Mouse (Mus musculus): ENCODE results near the gene Wipf1. TPM values are rescaled to one million over a fixed set of nuclear protein-coding genes. Genes with fewer than 3 reads are reported as not detected.

The Wipf1 gene
- polyA plus RNA-seq, 1 experiment from 2014 or later, result 21.5 TPM

- Histone ChIP-seq H3K27ac (replicated peaks; ENCODE audit: low read depth, low read length) (peak overlapping the region; percentile 94), H3K4me1 (ENCODE audit: control insufficient read depth, insufficient read depth, low read length) (peaks cover 58% of the 10 kb centered on the region), H3K4me3 (ENCODE audit: low read depth, low read length) (peak overlapping the region; percentile 13), H3K9me3 (ENCODE audit: control insufficient read depth, low read length) (no peaks in the 10 kb centered on the region), H3K4me2 (ENCODE audit: low read depth, low read length) (peak overlapping the region; percentile 47), H3K36me3 (ENCODE audit: control insufficient read depth, insufficient read depth, low read length) (no peaks in the 10 kb centered on the region), H3K27me3 (replicated peaks; ENCODE audit: control insufficient read depth, insufficient read depth, low read length) (no peaks in the 10 kb centered on the region), H3K9ac (ENCODE audit: low read depth, low read length) (peak overlapping the region; percentile 48; the same call in 1 of the 2 replicates)
- 36% methylated on average over 26 of the region's 26 CpGs for WGBS
- ATAC-seq (ENCODE audit: low read depth), result 0 out of 2 replicates have a peak, but pooled peaks have one; percentile 20
- DNase-seq (ENCODE audit: low spot score), result peak; percentile 86
Observed at GRCm38 (mm10) chr2:73485236-73486119, 44.1 kb downstream of the Wipf1 start.

DNA sequence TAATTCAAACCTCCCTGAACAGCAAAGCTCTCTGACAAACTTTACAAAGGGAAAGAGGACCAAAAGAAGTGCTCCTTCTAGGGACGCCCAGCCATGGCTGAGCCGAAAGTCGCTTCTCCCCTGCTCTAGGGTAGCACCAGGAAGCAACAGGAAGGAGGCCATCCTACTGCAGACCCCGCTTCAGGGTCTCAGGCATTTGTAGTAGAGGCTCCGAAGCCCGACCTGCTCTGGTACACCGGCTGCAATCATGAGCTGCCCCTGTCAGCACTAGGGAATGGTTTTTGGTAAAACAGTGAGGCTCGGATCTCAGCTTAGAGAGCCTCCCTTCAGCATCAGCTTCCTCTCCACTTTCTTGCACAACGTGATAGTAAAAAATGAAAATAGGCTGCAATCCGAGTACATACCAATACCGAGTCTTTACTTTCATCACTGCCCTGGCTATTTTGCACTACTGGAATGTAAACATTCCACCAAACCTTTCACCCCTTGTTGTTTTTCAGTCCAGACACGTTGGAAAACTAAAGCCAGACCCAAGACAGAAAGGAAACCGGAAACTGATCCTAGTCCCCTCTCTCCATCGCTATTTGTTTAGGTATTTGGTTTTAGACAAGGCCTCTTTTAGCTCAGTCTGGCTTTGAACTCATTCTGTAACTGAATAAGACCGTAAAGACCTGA, 44.8 kb downstream of the Wipf1 start:
- peaks cover 52% of the 10 kb centered on the region for H3K4me1 ChIP-seq (ENCODE audit: control insufficient read depth, insufficient read depth, low read length)
- peak overlapping the region; percentile 47 for H3K4me2 ChIP-seq (ENCODE audit: low read depth, low read length)
- H3K36me3 ChIP-seq (ENCODE audit: control insufficient read depth, insufficient read depth, low read length), result no peaks in the 10 kb centered on the region
- H3K4me3 ChIP-seq (ENCODE audit: low read depth, low read length), result peak overlapping the region; percentile 13
- H3K27me3 ChIP-seq (replicated peaks; ENCODE audit: control insufficient read depth, insufficient read depth, low read length), result no peaks in the 10 kb centered on the region
- peak overlapping the region; percentile 48; the same call in 1 of the 2 replicates for H3K9ac ChIP-seq (ENCODE audit: low read depth, low read length)
- WGBS, result 8% methylated on average over 15 of the region's 15 CpGs
- peak; percentile 66 for DNase-seq (ENCODE audit: low spot score)
- peak overlapping the region; percentile 94 for H3K27ac ChIP-seq (replicated peaks; ENCODE audit: low read depth, low read length)
- peak; percentile 9; the same call in 1 of the 2 replicates for ATAC-seq (ENCODE audit: low read depth)
- no peaks in the 10 kb centered on the region for H3K9me3 ChIP-seq (ENCODE audit: control insufficient read depth, low read length)

DNA sequence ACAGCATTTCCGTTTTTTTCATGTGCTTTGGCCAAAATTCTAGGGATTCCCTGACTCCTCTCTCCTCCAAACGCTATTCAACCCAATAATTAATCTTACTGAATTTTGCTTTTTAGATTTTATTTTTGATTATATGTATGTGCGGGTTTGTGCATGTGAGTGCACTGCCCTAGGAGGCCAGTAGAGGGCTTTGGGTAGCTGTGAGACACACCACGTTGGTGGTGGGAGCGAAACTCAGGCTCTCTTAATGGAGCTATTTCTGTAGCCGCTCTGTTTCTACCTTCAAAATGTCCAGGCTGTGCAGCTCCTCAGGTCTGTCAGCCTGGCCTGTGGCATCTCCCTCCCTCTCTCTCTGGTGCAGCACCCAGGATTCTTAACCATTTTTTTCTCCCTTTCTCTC, 50.7 kb downstream of the Wipf1 start:
- no peak for ATAC-seq (ENCODE audit: low read depth)
- 94% methylated on average over 6 of the region's 6 CpGs for WGBS

DNA sequence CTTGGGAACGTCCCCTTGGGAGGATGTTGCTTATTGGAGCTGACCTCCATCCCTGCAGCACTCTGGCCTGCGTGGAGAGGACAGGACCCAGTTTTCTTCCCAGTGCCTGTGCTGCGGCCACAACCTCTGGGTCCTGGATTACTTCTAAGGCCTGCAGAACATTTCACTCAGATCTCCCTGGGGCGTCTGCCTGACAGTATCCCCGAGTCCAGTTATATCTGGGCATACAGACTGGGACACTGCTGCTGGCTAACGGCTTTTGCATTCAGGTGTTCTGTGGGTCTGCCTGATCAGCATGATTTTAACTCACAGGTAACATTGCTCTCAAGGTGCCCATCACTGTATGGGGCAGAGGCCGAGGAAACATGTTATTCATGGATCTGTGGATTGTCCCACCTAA, 52.0 kb downstream of the Wipf1 start:
- peaks cover 20% of the 10 kb centered on the region; the same call in 1 of the 2 replicates for H3K4me1 ChIP-seq (ENCODE audit: control insufficient read depth, insufficient read depth, low read length)
- H3K36me3 ChIP-seq (ENCODE audit: control insufficient read depth, insufficient read depth, low read length), result 0 out of 2 replicates have a peak, but pooled peaks cover 6% of the 10 kb centered on the region
- 81% methylated on average over 7 of the region's 7 CpGs for WGBS
- H3K4me3 ChIP-seq (ENCODE audit: low read depth, low read length), result no peak overlapping the region
- no peak for DNase-seq (ENCODE audit: low spot score)
- H3K9ac ChIP-seq (ENCODE audit: low read depth, low read length), result no peak overlapping the region
- 0 out of 2 replicates have a peak overlapping the region, but pooled peaks have one; percentile 40 for H3K27ac ChIP-seq (replicated peaks; ENCODE audit: low read depth, low read length)
- no peaks in the 10 kb centered on the region for H3K27me3 ChIP-seq (replicated peaks; ENCODE audit: control insufficient read depth, insufficient read depth, low read length)
- no peak overlapping the region for H3K4me2 ChIP-seq (ENCODE audit: low read depth, low read length)
- no peaks in the 10 kb centered on the region for H3K9me3 ChIP-seq (ENCODE audit: control insufficient read depth, low read length)
- ATAC-seq (ENCODE audit: low read depth), result no peak

More for the DNA sequence above, 50.7 kb downstream of the Wipf1 start:
- Histone ChIP-seq H3K27me3 (replicated peaks; ENCODE audit: control insufficient read depth, insufficient read depth, low read length) (no peaks in the 10 kb centered on the region), H3K27ac (replicated peaks; ENCODE audit: low read depth, low read length) (no peak overlapping the region), H3K9ac (ENCODE audit: low read depth, low read length) (no peak overlapping the region), H3K4me2 (ENCODE audit: low read depth, low read length) (no peak overlapping the region), H3K4me1 (ENCODE audit: control insufficient read depth, insufficient read depth, low read length) (peaks cover 26% of the 10 kb centered on the region; the same call in 1 of the 2 replicates), H3K4me3 (ENCODE audit: low read depth, low read length) (no peak overlapping the region), H3K36me3 (ENCODE audit: control insufficient read depth, insufficient read depth, low read length) (0 out of 2 replicates have a peak, but pooled peaks cover 6% of the 10 kb centered on the region), H3K9me3 (ENCODE audit: control insufficient read depth, low read length) (no peaks in the 10 kb centered on the region)
- no peak for DNase-seq (ENCODE audit: low spot score)

GRCm38 (mm10) chr2:73475519-73475918, 54.0 kb downstream of the Wipf1 start:
- no peak overlapping the region for H3K27ac ChIP-seq (replicated peaks; ENCODE audit: low read depth, low read length)
- H3K4me1 ChIP-seq (ENCODE audit: control insufficient read depth, insufficient read depth, low read length), result peaks cover 12% of the 10 kb centered on the region; the same call in 1 of the 2 replicates
- H3K4me3 ChIP-seq (ENCODE audit: low read depth, low read length), result no peak overlapping the region
- no peak overlapping the region for H3K4me2 ChIP-seq (ENCODE audit: low read depth, low read length)
- 0 out of 2 replicates have a peak, but pooled peaks cover 6% of the 10 kb centered on the region for H3K36me3 ChIP-seq (ENCODE audit: control insufficient read depth, insufficient read depth, low read length)
- DNase-seq (ENCODE audit: low spot score) (peak; percentile 78), ATAC-seq (ENCODE audit: low read depth) (no peak; the same call in 1 of the 2 replicates)
- no peaks in the 10 kb centered on the region for H3K9me3 ChIP-seq (ENCODE audit: control insufficient read depth, low read length)
- no peaks in the 10 kb centered on the region for H3K27me3 ChIP-seq (replicated peaks; ENCODE audit: control insufficient read depth, insufficient read depth, low read length)
- H3K9ac ChIP-seq (ENCODE audit: low read depth, low read length), result no peak overlapping the region
- 30% methylated on average over 3 of the region's 3 CpGs for WGBS

DNA sequence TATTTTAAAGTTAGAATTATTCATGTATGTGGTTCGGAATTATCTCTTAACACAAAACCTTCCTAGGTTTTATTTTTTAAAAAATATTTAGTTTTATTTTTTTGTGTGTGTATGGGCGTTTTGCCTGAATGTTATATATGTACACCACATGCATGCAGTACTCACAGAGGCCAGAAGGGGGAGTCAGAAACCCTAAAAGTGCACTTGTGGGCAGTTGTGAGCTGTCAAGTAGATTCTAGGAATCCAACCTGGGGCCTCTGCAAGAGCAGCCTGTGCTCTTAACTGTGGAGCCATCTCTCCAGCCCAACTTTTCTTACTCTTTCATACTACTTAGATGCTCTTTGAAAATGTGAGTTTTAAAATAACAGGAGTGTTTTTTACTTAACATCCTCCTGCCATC, 57.4 kb downstream of the Wipf1 start:
- no peaks in the 10 kb centered on the region for H3K36me3 ChIP-seq (ENCODE audit: control insufficient read depth, insufficient read depth, low read length)
- WGBS, result 88% methylated on average over 2 of the region's 2 CpGs
- no peak for DNase-seq (ENCODE audit: low spot score)

GRCm38 (mm10) chr2:73470146-73470630, 59.3 kb downstream of the Wipf1 start:
- Histone ChIP-seq H3K4me3 (ENCODE audit: low read depth, low read length) (no peak overlapping the region), H3K9ac (ENCODE audit: low read depth, low read length) (no peak overlapping the region), H3K9me3 (ENCODE audit: control insufficient read depth, low read length) (no peaks in the 10 kb centered on the region), H3K27me3 (replicated peaks; ENCODE audit: control insufficient read depth, insufficient read depth, low read length) (no peaks in the 10 kb centered on the region), H3K27ac (replicated peaks; ENCODE audit: low read depth, low read length) (no peak overlapping the region), H3K4me2 (ENCODE audit: low read depth, low read length) (no peak overlapping the region), H3K36me3 (ENCODE audit: control insufficient read depth, insufficient read depth, low read length) (no peaks in the 10 kb centered on the region), H3K4me1 (ENCODE audit: control insufficient read depth, insufficient read depth, low read length) (peaks cover 4% of the 10 kb centered on the region; the same call in 1 of the 2 replicates)
- WGBS, result 60% methylated on average over 10 of the region's 10 CpGs
- DNase-seq (ENCODE audit: low spot score) (no peak), ATAC-seq (ENCODE audit: low read depth) (no peak)

More for the DNA sequence above, 57.4 kb downstream of the Wipf1 start:
- no peaks in the 10 kb centered on the region for H3K27me3 ChIP-seq (replicated peaks; ENCODE audit: control insufficient read depth, insufficient read depth, low read length)
- H3K9ac ChIP-seq (ENCODE audit: low read depth, low read length), result no peak overlapping the region
- H3K4me2 ChIP-seq (ENCODE audit: low read depth, low read length), result no peak overlapping the region
- no peaks in the 10 kb centered on the region for H3K9me3 ChIP-seq (ENCODE audit: control insufficient read depth, low read length)
- ATAC-seq (ENCODE audit: low read depth), result no peak
- H3K4me1 ChIP-seq (ENCODE audit: control insufficient read depth, insufficient read depth, low read length), result peaks cover 10% of the 10 kb centered on the region; the same call in 1 of the 2 replicates
- no peak overlapping the region for H3K4me3 ChIP-seq (ENCODE audit: low read depth, low read length)
- H3K27ac ChIP-seq (replicated peaks; ENCODE audit: low read depth, low read length), result no peak overlapping the region

DNA sequence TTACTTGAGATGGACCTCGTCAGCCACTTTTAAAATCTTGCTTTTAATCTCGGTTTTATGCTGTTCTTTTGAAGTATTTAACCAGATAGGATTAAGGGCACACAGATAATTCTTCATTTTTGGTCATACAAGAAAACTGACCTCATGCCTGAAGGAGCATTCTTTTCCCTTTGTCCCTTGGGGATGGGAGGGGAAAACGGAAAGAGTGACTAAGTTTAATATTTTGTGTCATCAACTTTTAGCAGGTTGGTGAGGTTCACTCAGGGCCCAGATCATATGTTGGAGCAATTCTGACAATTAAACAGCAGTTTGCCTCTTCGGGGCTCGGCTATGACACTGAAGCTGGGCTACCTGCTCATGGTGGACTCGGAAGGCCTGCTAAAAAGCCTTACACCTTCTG, 60.0 kb downstream of the Wipf1 start:
- Histone ChIP-seq H3K4me3 (ENCODE audit: low read depth, low read length) (no peak overlapping the region), H3K4me1 (ENCODE audit: control insufficient read depth, insufficient read depth, low read length) (peaks cover 4% of the 10 kb centered on the region; the same call in 1 of the 2 replicates), H3K4me2 (ENCODE audit: low read depth, low read length) (no peak overlapping the region), H3K9me3 (ENCODE audit: control insufficient read depth, low read length) (no peaks in the 10 kb centered on the region), H3K27me3 (replicated peaks; ENCODE audit: control insufficient read depth, insufficient read depth, low read length) (no peaks in the 10 kb centered on the region), H3K27ac (replicated peaks; ENCODE audit: low read depth, low read length) (no peak overlapping the region), H3K9ac (ENCODE audit: low read depth, low read length) (no peak overlapping the region), H3K36me3 (ENCODE audit: control insufficient read depth, insufficient read depth, low read length) (no peaks in the 10 kb centered on the region)
- DNase-seq (ENCODE audit: low spot score) (no peak), ATAC-seq (ENCODE audit: low read depth) (no peak)
- 84% methylated on average over 6 of the region's 6 CpGs for WGBS
